Mouse (Mus musculus): ENCODE measurements at regions not wholly inside any gene's neighbourhood (a gene's known extent, or its start where the extent isn't known, plus 50 kb on each side); places are given as distances from the start of the nearest gene placed in this dataset.

GRCm38 (mm10) chr11:111748496-111748895 is 682.5 kb downstream of the Kcnj2 start:
- no peak for ATAC-seq (ENCODE audit: extremely low read depth, insufficient number of reproducible peaks, low FRiP score, poor library complexity, severe bottlenecking)

DNA sequence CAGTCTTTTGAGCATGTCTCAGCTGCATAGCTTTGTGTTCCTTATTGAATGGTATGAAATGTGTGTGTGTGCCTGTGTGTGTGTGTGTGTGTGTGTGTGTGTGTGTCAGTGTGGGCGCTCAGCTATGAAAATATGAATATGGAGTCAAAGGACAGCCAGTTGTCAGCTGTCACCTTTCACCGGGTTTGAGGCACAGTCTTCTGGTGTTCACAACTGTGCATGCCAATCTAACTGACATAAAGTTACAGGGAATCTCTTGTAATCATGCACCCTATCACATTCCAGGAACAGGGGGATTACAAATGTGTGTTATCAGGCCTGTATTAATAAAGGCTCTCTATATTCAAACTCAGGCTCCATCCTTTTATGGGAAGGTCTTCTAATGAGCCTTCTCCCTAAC is 688.8 kb downstream of the Kcnj2 start:
- ATAC-seq (ENCODE audit: extremely low read depth, insufficient number of reproducible peaks, low FRiP score, poor library complexity, severe bottlenecking), result no peak

DNA sequence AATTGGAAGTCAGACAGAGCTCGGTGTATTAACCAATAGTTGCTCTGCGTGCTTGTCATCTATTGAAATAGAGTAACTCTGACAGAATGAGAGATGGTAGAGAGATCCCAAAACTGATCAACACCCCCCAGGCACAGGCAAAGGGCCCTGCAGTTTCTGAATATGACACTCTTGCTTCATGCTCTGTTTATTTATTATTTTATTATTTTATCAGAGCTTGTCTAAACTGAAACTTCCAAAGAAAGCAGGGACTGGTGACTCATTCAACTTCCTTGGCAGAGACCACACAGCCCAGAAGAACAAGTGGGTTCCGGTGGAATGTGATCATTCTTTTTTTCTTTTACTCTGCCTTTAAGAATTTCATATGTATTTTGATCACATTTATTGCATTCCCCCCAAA is 697.1 kb downstream of the Kcnj2 start:
- ATAC-seq (ENCODE audit: extremely low read depth, insufficient number of reproducible peaks, low FRiP score, poor library complexity, severe bottlenecking), result no peak

GRCm38 (mm10) chr11:111766371-111767011 is 700.5 kb downstream of the Kcnj2 start:
- ATAC-seq (ENCODE audit: extremely low read depth, insufficient number of reproducible peaks, low FRiP score, poor library complexity, severe bottlenecking), result no peak

GRCm38 (mm10) chr11:111767012-111767392 is 701.0 kb downstream of the Kcnj2 start:
- no peak for ATAC-seq (ENCODE audit: extremely low read depth, insufficient number of reproducible peaks, low FRiP score, poor library complexity, severe bottlenecking)

- no peak for ATAC-seq (ENCODE audit: extremely low read depth, insufficient number of reproducible peaks, low FRiP score, poor library complexity, severe bottlenecking)
Observed at GRCm38 (mm10) chr11:111774108-111774679, 708.2 kb downstream of the Kcnj2 start.

GRCm38 (mm10) chr11:111781321-111781720 is 715.4 kb downstream of the Kcnj2 start:
- no peak for ATAC-seq (ENCODE audit: extremely low read depth, insufficient number of reproducible peaks, low FRiP score, poor library complexity, severe bottlenecking)

- ATAC-seq (ENCODE audit: extremely low read depth, insufficient number of reproducible peaks, low FRiP score, poor library complexity, severe bottlenecking), result no peak
Observed at GRCm38 (mm10) chr11:111791267-111791926, 725.4 kb downstream of the Kcnj2 start.

GRCm38 (mm10) chr11:111801033-111801432 is 735.1 kb downstream of the Kcnj2 start:
- peak; percentile 36 for ATAC-seq (ENCODE audit: extremely low read depth, insufficient number of reproducible peaks, low FRiP score, poor library complexity, severe bottlenecking)

GRCm38 (mm10) chr11:111816176-111816775 is 750.3 kb downstream of the Kcnj2 start:
- no peak for ATAC-seq (ENCODE audit: extremely low read depth, insufficient number of reproducible peaks, low FRiP score, poor library complexity, severe bottlenecking)

GRCm38 (mm10) chr11:111818124-111818523 is 752.2 kb downstream of the Kcnj2 start:
- ATAC-seq (ENCODE audit: extremely low read depth, insufficient number of reproducible peaks, low FRiP score, poor library complexity, severe bottlenecking), result peak; percentile 95

- ATAC-seq (ENCODE audit: extremely low read depth, insufficient number of reproducible peaks, low FRiP score, poor library complexity, severe bottlenecking), result no peak
Observed at GRCm38 (mm10) chr11:111820356-111820755, 754.4 kb downstream of the Kcnj2 start.

- no peak for ATAC-seq (ENCODE audit: extremely low read depth, insufficient number of reproducible peaks, low FRiP score, poor library complexity, severe bottlenecking)
Observed at GRCm38 (mm10) chr11:111828455-111828854, 762.5 kb downstream of the Kcnj2 start.

GRCm38 (mm10) chr11:111838996-111839395 is 773.0 kb downstream of the Kcnj2 start:
- no peak for ATAC-seq (ENCODE audit: extremely low read depth, insufficient number of reproducible peaks, low FRiP score, poor library complexity, severe bottlenecking)

DNA sequence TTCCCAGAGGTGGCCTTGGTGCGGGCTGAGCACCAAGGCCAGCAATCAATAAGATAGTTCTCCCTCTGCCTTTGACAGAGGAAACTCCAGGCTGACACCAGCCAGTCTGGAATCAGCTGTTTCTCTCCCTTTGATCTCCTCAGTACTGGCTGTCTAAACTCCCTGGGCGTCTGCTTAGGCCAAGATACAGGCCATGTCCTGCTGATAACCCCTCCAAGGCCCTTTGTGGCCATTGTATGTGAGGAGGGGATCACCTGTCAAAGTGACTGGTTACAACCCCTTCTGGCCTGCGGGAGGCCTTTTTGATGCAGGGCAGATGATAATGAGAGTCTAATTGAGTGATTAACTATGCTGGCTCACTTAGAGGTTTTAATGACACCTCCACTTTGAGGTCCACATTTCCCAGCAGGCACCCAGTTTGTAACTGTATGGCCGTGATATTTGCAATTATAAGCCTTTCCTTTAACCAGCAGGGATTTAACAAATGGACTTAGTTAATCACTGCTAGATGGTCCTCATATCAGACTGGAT is 777.8 kb downstream of the Kcnj2 start:
- ATAC-seq (ENCODE audit: extremely low read depth, insufficient number of reproducible peaks, low FRiP score, poor library complexity, severe bottlenecking), result no peak

GRCm38 (mm10) chr11:111844382-111845027 is 778.5 kb downstream of the Kcnj2 start:
- no peak for ATAC-seq (ENCODE audit: extremely low read depth, insufficient number of reproducible peaks, low FRiP score, poor library complexity, severe bottlenecking)

- ATAC-seq (ENCODE audit: extremely low read depth, insufficient number of reproducible peaks, low FRiP score, poor library complexity, severe bottlenecking), result no peak
Observed at GRCm38 (mm10) chr11:111857288-111857687, 791.3 kb downstream of the Kcnj2 start.

GRCm38 (mm10) chr11:111858111-111858510 is 792.1 kb downstream of the Kcnj2 start:
- peak; percentile 70 for ATAC-seq (ENCODE audit: extremely low read depth, insufficient number of reproducible peaks, low FRiP score, poor library complexity, severe bottlenecking)

DNA sequence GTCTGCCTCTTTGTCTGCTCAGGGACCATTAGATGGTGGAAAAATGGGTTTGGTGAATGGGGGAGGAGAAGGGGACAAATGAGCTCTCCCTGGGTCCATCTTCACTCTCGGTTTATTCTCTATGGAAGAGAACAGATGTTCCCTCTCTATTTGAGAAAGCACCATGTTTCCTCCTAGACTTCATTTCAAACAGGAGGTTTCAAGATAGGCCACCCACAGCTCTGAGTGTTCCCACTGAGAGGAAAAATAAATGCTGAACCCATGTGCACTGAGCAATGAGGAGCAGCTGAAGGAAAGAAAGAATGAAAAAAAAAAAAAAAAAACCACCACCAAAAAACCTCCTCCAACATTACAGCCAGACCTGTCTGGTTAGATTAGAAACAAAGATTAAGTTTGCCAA is 799.2 kb downstream of the Kcnj2 start:
- no peak for ATAC-seq (ENCODE audit: extremely low read depth, insufficient number of reproducible peaks, low FRiP score, poor library complexity, severe bottlenecking)

All from neutrophil, adult 5-6 weeks (primary cell).